ENCODE assay signal across 8 mouse cellular contexts in genomic region chr3:84269987-84270623, GRCm38 (mm10). TPM values are rescaled to one million over a fixed set of nuclear protein-coding genes. Genes with fewer than 3 reads are reported as not detected.
DNase-seq lines count a peak whose midpoint lies in the region; ATAC-seq lines count a peak whose summit lies in the region.

No protein-coding gene starts in this region.

- H3K9ac ChIP-seq in hindbrain, embryonic 16.5 days (ENCODE audit: low read depth, low read length): no peak overlapping the region
- H3K9ac ChIP-seq in liver, embryonic 16.5 days (ENCODE audit: low read depth, low read length): peak overlapping the region; percentile 62

- WGBS in hindbrain, embryonic 16.5 days: 15% methylated on average over 13 of the region's 13 CpGs
- 18% methylated on average over 13 of the region's 13 CpGs for WGBS in liver, embryonic 16.5 days (ENCODE audit: insufficient replicate concordance)

- no peaks in the 10 kb centered on the region for H3K36me3 ChIP-seq in hindbrain, embryonic 16.5 days (ENCODE audit: control insufficient read depth, insufficient read depth, low read length)
- H3K36me3 ChIP-seq in liver, embryonic 16.5 days (ENCODE audit: control insufficient read depth, insufficient read depth): no peaks in the 10 kb centered on the region

- peaks cover 5% of the 10 kb centered on the region; the same call in 1 of the 2 replicates for H3K4me1 ChIP-seq in hindbrain, embryonic 16.5 days (ENCODE audit: control insufficient read depth, insufficient read depth, low read depth, low read length)
- peaks cover 32% of the 10 kb centered on the region for H3K4me1 ChIP-seq in liver, embryonic 16.5 days (ENCODE audit: control insufficient read depth, low read depth, low read length)

- peak overlapping the region; percentile 14 for H3K4me2 ChIP-seq in hindbrain, embryonic 16.5 days (ENCODE audit: low read length)
- H3K4me2 ChIP-seq in liver, embryonic 16.5 days (ENCODE audit: low read depth, low read length): peak overlapping the region; percentile 63

- peak; percentile 58 for DNase-seq in testis, postnatal 10 days (ENCODE audit: low spot score)
- no peak for DNase-seq in testis, postnatal 14 days (ENCODE audit: low spot score)
- DNase-seq in yolk sac, embryonic 10.5 days (ENCODE audit: low spot score): no peak
- no peak for DNase-seq in right cerebral cortex, postnatal 25 days
- no peak for DNase-seq in heart, adult 18-20 months

- H3K27ac ChIP-seq in hindbrain, embryonic 16.5 days (ENCODE audit: low read depth, low read length): no peak overlapping the region
- H3K27ac ChIP-seq in liver, embryonic 16.5 days (ENCODE audit: low read length): peak overlapping the region; percentile 48

- no peak overlapping the region for H3K4me3 ChIP-seq in hindbrain, embryonic 16.5 days (ENCODE audit: low read length)
- peak overlapping the region; percentile 56 for H3K4me3 ChIP-seq in liver, embryonic 16.5 days (ENCODE audit: low read depth, low read length)

- 0 out of 2 replicates have a peak, but pooled peaks have one; percentile 9 for ATAC-seq in hindbrain, embryonic 16.5 days
- ATAC-seq in liver, embryonic 16.5 days (ENCODE audit: low read depth): 0 out of 2 replicates have a peak, but pooled peaks have one; percentile 23
- ATAC-seq in granulocyte monocyte progenitor cell, adult 5-6 weeks (replicated peaks; ENCODE audit: poor library complexity, severe bottlenecking): no peak

- H3K9me3 ChIP-seq in hindbrain, embryonic 16.5 days (ENCODE audit: control insufficient read depth, low read length): no peaks in the 10 kb centered on the region
- H3K9me3 ChIP-seq in liver, embryonic 16.5 days (replicated peaks; ENCODE audit: control insufficient read depth, low read length): no peaks in the 10 kb centered on the region

- H3K27me3 ChIP-seq in hindbrain, embryonic 16.5 days (replicated peaks; ENCODE audit: control insufficient read depth, insufficient read depth, low read length): no peaks in the 10 kb centered on the region
- H3K27me3 ChIP-seq in liver, embryonic 16.5 days (ENCODE audit: control insufficient read depth, insufficient read depth, low read depth, low read length): no peaks in the 10 kb centered on the region

RNA-seq across cellular contexts. Expression of gene Trim2, which starts 36.6 kb away (rescaled TPM):
- 151 and 154 TPM in 2 replicates for polyA plus RNA-seq in hindbrain, embryonic 16.5 days (2015; fragmentation: Nextera tagmentation; extraction: Ambion mirVana)
- 6.3 and 6.4 TPM in 2 replicates for polyA plus RNA-seq in liver, embryonic 16.5 days (2015; fragmentation: Nextera tagmentation; extraction: Ambion mirVana)
- not detected in 2 replicates for total RNA-seq in granulocyte monocyte progenitor cell, adult 5-6 weeks (2014; fragmentation: Nextera tagmentation)
- not detected in 2 replicates for total RNA-seq in granulocyte monocyte progenitor cell, adult 5-6 weeks (2017)
- total RNA-seq in heart, adult 18-20 months (2021): 1 to 10 TPM; 6.2 to 7.0 TPM

Comparison
In these comparisons a context has a peak if more than half of its experiments do, and no peak if none do; other contexts are left out.
1. RNA of gene Trim2, which starts 36.6 kb away (total RNA-seq): 6.2 to 7.0 TPM in heart, adult 18-20 months; not detected in granulocyte monocyte progenitor cell, adult 5-6 weeks; every median in the first group is over 4 times any median in the second.